Mouse (Mus musculus): ENCODE data around the gene Pdzd7.

DNA sequence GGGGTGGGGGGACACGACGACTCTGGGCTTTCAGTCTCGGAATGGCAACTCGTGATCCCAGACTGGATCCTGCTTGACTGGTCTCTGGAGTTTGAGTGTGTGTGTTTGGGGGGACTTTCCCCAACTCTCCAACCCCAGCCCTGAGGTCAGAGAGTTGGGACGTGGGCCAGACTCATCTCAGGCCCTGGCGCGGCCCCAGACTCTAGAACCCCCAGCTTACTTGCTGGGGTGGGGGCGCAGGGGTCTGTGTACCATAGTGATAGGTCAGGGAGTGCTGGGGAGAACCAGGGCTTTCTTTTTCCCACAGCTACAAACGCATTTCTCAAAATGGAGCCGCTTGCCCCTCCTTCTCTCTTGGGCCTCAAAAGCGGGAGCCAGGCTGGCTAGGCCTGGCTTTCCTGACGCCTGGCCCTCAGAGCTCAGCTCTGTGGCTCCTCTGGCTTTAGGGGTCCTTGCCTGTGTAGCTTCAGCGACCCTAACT is 27.1 kb downstream of the Pdzd7 start:
- TF ChIP-seq GATA1 (IDR thresholded peaks at IDR 0.05; ENCODE audit: borderline replicate concordance, low read length) = no peak
- TF ChIP-seq FLI1 (IDR thresholded peaks at IDR 0.05; ENCODE audit: low read length) = no peak

All from megakaryocyte, embryonic 14.5 days (primary cell).